Mouse (Mus musculus) MEL (cell line): ENCODE data around the gene Snx29.

ENCODE experiments used
- BHLHE40 ChIP-seq: IDR thresholded peaks from 2 replicates; pipeline ENCODE4 v1.6.1; 2012; ENCODE audit warnings: low read depth, mild to moderate bottlenecking, inconsistent platforms, low read length, improper control_type of control experiment, borderline replicate concordance
- CHD1 ChIP-seq: IDR thresholded peaks from 2 replicates; pipeline ENCODE4 v1.6.1; 2012; ENCODE audit warnings: low read depth, mild to moderate bottlenecking, inconsistent platforms, low read length, improper control_type of control experiment
- CHD2 ChIP-seq: IDR thresholded peaks from 2 replicates; pipeline ENCODE4 v1.6.1; 2011; ENCODE audit warnings: low read length, improper control_type of control experiment
- CTCF ChIP-seq, 3 experiments: IDR thresholded peaks in 2 of 3; conservative IDR thresholded peaks in 1 of 3; 2 replicates each; pipeline ENCODE4 v1.5.1; 2011 to 2012; ENCODE audit warnings: low read length in 3 of 3, low read depth in 2 of 3, mild to moderate bottlenecking in 2 of 3, improper control_type of control experiment in 1 of 3, inconsistent platforms in 1 of 3, mixed read lengths in 1 of 3, moderate library complexity in 1 of 3; ENCODE audit not compliant: control insufficient read depth in 1 of 3, insufficient read depth in 1 of 3, poor library complexity in 1 of 3, severe bottlenecking in 1 of 3
- EP300 ChIP-seq, 2 experiments: IDR thresholded peaks; 2 replicates each; pipeline ENCODE4 v1.6.1; 2011; ENCODE audit warnings: improper control_type of control experiment in 2 of 2, low read length in 2 of 2, low read depth in 1 of 2, mild to moderate bottlenecking in 1 of 2
- ETS1 ChIP-seq: IDR thresholded peaks from 2 replicates; pipeline ENCODE4 v1.6.1; 2012; ENCODE audit warnings: low read depth, mild to moderate bottlenecking, inconsistent platforms, low read length, improper control_type of control experiment, moderate library complexity
- GABPA ChIP-seq: IDR thresholded peaks from 2 replicates; pipeline ENCODE4 v1.6.1; 2012; ENCODE audit warnings: low read depth, mild to moderate bottlenecking, inconsistent platforms, low read length, improper control_type of control experiment, moderate library complexity
- GATA1 ChIP-seq: IDR thresholded peaks from 2 replicates; pipeline ENCODE4 v1.6.1; 2011; ENCODE audit warnings: low read depth, low read length, improper control_type of control experiment
- MAFK ChIP-seq: IDR thresholded peaks from 2 replicates; pipeline ENCODE4 v1.6.1; 2011; ENCODE audit warnings: low read depth, mild to moderate bottlenecking, low read length, improper control_type of control experiment, borderline replicate concordance
- MAX ChIP-seq: IDR thresholded peaks from 2 replicates; pipeline ENCODE4 v1.6.1; 2011; ENCODE audit warnings: low read length, improper control_type of control experiment
- POLR2A ChIP-seq, 2 experiments: IDR thresholded peaks; 2 replicates each; pipeline ENCODE4 v1.6.1; 2011 to 2012; ENCODE audit warnings: low read length in 2 of 2, mild to moderate bottlenecking in 2 of 2, control low read depth in 1 of 2, improper control_type of control experiment in 1 of 2, low read depth in 1 of 2, moderate library complexity in 1 of 2; ENCODE audit not compliant: control insufficient read depth in 1 of 2, insufficient read depth in 1 of 2, poor library complexity in 1 of 2
- POLR2AphosphoS5 ChIP-seq: IDR thresholded peaks from 2 replicates; pipeline ENCODE4 v1.6.1; 2012; ENCODE audit warnings: low read depth, borderline replicate concordance, mild to moderate bottlenecking, inconsistent platforms, low read length, moderate library complexity, mixed read lengths
- RCOR1 ChIP-seq: IDR thresholded peaks from 2 replicates; pipeline ENCODE4 v1.6.1; 2012; ENCODE audit warnings: low read depth, mild to moderate bottlenecking, inconsistent platforms, low read length, improper control_type of control experiment
- SMC3 ChIP-seq: IDR thresholded peaks from 2 replicates; pipeline ENCODE4 v1.6.1; 2011; ENCODE audit warnings: low read depth, low read length, improper control_type of control experiment

GRCm38 (mm10) chr16:11400936-11401335 is 78.2 kb downstream of the Snx29 start:
- no peak for TF ChIP-seq CHD1
- no peak for TF ChIP-seq GABPA
- TF ChIP-seq RCOR1: no peak
- no peak for TF ChIP-seq MAX
- TF ChIP-seq POLR2A (IDR thresholded peaks at IDR 0.05; ENCODE audit: control insufficient read depth in 1 of 2, insufficient read depth in 1 of 2, low read depth in 1 of 2, low read length in 2 of 2, poor library complexity in 1 of 2): no peak
- TF ChIP-seq CTCF (IDR thresholded peaks at IDR 0.05 in 2 of 3, conservative IDR thresholded peaks at IDR 0.05 in 1 of 3; ENCODE audit: control insufficient read depth in 1 of 3, insufficient read depth in 1 of 3, low read depth in 2 of 3, low read length in 3 of 3, poor library complexity in 1 of 3, severe bottlenecking in 1 of 3): no peak
- no peak for TF ChIP-seq MAFK
- TF ChIP-seq SMC3: no peak
- TF ChIP-seq GATA1: no peak
- no peak for TF ChIP-seq ETS1
- TF ChIP-seq POLR2AphosphoS5: no peak
- no peak for TF ChIP-seq BHLHE40
- no peak for TF ChIP-seq EP300 (IDR thresholded peaks at IDR 0.05; ENCODE audit: low read depth in 1 of 2, low read length in 2 of 2)
- no peak for TF ChIP-seq CHD2
